Mouse (Mus musculus): ENCODE results near the gene Gm34653.

DNA sequence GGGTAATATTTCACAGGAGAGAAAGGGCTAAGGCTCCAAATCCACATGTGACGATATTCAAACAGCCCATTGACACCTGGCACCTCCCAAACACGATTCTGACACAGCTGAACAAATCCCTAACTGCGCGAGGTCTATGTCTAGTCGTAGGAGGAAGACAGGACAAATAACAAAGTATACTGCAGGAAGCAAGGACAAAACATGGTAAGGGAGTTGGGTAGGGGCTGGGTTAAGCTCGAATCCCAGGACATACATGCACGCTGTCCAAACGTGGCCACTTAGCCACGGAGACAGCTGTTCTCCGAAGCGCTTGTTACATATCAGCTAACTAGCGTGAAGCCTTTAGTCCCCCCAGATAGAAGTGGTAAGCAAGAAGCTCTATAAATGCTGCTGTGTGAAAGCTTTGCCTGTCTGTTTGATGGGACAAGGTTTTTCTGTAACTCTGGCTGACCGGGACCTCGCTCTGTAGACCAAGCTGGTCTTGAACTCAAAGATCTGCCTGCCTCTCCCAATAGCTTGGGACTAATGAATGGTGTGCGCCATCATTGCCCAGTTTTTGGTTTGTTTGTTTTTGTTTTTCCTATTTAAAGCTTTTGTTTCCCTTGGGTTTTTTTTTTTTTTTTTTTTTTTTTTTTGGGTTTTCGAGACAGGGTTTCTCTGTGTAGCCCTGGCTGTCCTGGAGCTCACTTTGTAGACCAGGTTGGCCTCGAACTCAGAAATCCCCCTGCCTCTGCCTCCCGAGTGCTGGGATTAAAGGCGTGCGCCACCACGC lies 6.2 kb upstream of the Gm34653 start:
- TF ChIP-seq POLR2A (IDR thresholded peaks at IDR 0.05; ENCODE audit: low read depth, low read length) (no peak), CTCF (IDR thresholded peaks at IDR 0.05; ENCODE audit: extremely low read depth, insufficient read depth, insufficient read length, insufficient replicate concordance) (no peak)

All from spleen, adult 2 months (tissue).